Mouse (Mus musculus): Measurements from ENCODE around the gene Cbl. TPM values are rescaled to one million over a fixed set of nuclear protein-coding genes. Genes with fewer than 3 reads are reported as not detected.

Cbl gene
- total RNA-seq, 2 experiments from 2014 or later, result 7.1 to 7.5 TPM

DNA sequence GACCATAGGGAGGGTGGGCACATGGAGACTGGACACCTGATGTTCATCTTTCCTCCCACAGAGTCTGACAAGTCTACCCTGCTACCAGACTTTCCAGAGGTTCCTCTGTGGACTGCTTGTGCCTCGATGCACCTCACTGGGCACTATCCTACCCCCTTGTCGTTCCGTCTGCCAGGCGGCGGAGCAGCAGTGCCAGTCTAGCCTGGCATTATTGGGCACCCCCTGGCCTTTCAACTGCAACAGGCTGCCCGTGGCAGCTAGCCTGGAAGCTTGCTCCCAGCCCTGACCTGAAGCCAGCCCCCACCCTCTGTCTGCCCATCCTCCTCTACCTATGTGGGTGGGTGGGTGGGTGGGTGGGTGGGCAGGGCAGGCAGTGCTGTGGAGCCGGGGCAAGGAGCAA lies 127.7 kb downstream of the Cbl start:
- DNase-seq (ENCODE audit: low spot score), result no peak

DNA sequence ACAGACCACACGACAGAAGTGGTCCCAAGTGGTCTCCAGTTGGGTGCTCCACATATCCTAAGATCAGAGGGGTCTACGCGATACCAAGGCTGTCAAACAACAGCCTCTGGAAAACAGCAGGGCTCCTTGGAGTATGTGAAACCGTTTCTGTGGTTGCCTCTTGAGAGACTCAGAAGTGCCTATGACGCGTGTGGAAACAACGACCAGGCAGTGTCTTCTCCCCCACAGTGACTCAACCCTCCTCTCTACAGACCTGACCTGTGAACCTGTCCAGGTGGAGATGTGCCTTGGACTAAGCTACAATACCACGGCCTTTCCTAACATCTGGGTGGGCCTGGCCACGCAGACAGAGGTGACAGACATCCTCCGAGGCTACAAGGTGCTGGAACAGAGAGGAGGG lies 128.1 kb downstream of the Cbl start:
- DNase-seq (ENCODE audit: low spot score), result no peak

DNA sequence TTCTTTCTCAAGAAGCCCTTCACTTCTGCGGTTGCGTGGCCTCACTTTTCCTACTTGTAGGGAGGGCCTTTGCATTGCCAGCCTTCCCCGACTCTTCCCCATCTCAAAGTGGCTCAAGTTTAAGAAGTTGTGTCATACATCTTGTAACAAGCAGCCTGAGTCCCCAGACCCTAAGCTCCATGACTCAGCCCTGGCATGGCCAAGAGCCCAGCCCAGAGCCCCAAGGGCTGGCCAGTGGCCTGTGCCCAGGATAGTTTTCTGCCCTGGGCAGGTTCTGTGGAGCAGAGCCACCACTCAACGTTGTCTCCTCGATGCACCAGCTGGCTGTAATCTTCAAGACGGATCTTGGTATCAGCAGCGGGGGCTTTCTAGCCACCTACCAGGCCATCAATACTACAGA lies 129.0 kb downstream of the Cbl start:
- peak; percentile 51 for DNase-seq (ENCODE audit: low spot score)

DNA sequence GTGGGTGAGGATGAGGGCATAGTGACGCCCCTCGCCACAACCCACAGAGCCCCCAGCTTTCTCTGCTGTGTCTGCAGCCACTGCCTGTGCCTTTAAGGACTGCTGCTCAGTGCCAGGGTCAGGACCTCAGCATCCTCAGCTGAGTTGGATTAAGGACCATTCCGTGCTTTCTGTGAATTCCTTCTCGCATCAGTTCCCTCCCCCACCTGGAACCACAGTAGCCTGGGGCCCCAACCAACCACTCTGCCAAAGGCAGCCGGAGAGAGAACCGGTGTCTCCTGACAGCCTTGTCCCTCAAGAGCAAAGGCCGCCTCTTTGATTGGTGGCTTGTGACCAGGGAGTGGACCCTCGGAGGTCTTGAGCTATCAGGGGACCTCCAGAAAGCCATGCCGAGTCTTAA lies 132.4 kb downstream of the Cbl start, which contains the start of gene Mfrp:
Gene Mfrp, plus strand, starts transcription at position 240 of the 400 bp plus-strand sequence.
- no peak for DNase-seq (ENCODE audit: low spot score)

DNA sequence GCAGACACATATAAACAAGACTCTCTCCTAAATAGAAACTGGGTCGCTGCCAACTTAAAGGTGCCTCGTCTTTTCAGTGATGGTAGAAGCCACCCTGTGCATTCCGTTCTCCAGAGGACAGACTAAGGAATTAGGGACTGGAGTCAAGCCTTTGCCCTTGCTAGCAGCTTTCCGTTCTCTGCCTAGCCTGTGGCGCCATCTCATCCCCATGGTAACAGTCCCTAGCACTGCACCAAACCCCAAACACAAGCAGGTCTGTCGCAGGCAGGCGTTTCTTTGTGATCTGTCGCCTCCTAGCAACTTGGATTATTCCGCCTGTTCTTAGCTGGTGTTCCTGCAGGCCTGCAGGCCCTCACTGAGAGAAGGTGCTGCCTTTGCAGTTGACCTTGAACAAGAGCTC lies 137.3 kb downstream of the Cbl start:
- no peak for DNase-seq (ENCODE audit: low spot score)

DNA sequence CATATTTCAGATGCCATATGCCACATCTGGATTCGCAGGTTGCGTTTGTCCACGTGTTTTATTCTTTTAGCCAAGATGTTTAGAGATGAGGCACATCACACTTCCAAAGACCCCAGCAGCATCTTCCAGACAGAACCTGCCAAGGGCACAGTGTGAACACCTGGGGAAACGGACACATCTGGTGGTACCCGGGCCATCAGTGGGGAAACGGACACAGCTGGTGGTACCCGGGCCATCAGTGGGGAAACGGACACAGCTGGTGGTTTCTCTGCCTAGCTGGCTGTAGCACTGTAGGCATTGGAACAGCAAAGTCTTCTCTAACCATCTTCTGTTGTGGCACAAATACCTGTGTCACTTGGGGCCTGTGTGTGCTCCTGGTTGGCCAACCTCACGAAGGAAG lies 138.1 kb downstream of the Cbl start:
- DNase-seq (ENCODE audit: low spot score), result no peak

DNA sequence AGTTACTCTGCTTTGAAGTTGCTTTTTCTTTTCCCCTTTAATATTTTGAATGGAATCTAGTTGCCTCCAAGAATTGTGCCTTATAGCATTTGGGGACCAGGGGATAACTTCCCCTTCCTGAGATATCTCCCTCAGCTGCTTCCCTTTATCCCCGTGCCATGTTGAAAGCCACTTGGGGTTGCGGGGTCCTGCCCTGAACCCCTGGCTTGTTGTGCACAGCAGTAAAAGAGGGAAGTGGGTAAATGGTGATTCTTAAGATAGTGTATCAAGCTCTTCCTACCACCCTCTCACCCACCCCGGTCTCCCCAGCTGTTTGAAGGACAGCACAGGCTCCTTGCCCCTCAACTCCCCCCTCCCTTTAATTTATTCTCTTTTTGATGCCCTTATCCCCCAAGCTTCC lies 139.1 kb downstream of the Cbl start:
- no peak for DNase-seq (ENCODE audit: low spot score)

DNA sequence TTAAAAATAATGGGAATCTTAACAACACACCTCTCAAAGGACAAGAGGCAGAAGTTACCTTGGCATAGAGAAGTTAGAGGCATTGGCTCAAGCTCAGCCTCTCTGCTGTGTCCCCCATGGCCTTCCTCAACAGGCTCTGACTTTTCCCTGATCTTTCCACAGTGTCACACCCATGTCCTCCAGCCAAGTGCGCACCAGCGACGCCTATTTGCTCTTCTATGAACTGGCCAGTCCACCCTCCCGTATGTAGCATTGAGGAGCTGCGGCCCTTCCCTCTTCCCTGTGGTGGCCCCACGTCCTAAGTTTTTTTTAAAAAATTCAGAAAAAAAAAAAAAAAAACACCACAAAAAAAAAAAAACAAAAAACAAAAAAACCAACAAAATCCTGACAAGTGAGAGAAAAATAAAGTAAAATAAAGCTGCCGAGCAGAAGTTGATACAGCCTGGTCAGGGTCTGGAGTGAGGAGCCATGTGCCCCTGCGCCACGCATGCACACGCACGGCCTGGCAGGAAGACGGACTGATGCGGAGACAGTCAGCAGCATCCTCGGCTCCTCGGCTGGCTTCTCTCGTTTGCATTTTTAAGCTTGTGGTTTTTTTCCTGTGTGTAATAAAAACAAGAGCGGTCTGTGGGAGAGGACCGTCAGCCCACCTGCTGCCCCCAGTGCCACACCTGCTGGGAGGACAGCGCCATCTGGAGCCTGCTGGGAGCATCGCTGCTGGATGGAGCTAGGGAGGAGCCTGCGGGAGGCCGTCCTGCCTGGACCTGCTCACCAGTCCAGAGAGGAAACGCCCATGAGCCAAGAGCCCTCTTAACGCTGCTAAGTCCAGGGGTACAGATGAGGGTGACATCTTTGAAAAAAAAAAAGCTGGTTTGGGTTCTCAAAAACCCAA lies 140.0 kb downstream of the Cbl start:
- DNase-seq (ENCODE audit: low spot score), result peak; percentile 87

Other genes with a start within 250 kb of the Cbl start
- 10 to 100 TPM in 1 of 2 experiments, 1 to 10 TPM in 1; 7.9 to 10.5 TPM for gene Thy1, start 190.7 kb downstream of the Cbl start, total RNA-seq (2021)
- gene Usp2, start 167.0 kb downstream of the Cbl start, total RNA-seq (2021), result 100 to 1,000 TPM; 125 to 221 TPM
- not detected for gene Mfrp, start 132.3 kb downstream of the Cbl start, total RNA-seq (2021)
- 1 to 10 TPM; 3.9 to 5.4 TPM for gene C1qtnf5, start 126.8 kb downstream of the Cbl start, total RNA-seq (2021)
- 1 to 10 TPM in 1 of 2 experiments, under 1 TPM in 1; 0.43 to 1.9 TPM for gene Gm49380, start 120.5 kb downstream of the Cbl start, total RNA-seq (2021)
- 1 to 10 TPM; 1.5 to 3.0 TPM for gene Rnf26, start 120.5 kb downstream of the Cbl start, total RNA-seq (2021)
- gene Mcam, start 99.6 kb downstream of the Cbl start, total RNA-seq (2021), result 10 to 100 TPM; 19.8 to 32.9 TPM
- not detected for gene Ccdc153, start 6.6 kb upstream of the Cbl start, total RNA-seq (2021)
- gene Pdzd3, start 17.4 kb upstream of the Cbl start, total RNA-seq (2021), result 1 to 10 TPM; 1.1 to 1.4 TPM
- 10 to 100 TPM; 21.7 to 21.8 TPM for gene Nlrx1, start 34.5 kb upstream of the Cbl start, total RNA-seq (2021)
- gene Abcg4, start 54.6 kb upstream of the Cbl start, total RNA-seq (2021), result under 1 TPM; 0.32 to 0.59 TPM
- gene Hinfp, start 71.6 kb upstream of the Cbl start, total RNA-seq (2021), result 1 to 10 TPM; 5.2 TPM
- 10 to 100 TPM; 14.1 to 14.8 TPM for gene C2cd2l, start 86.2 kb upstream of the Cbl start, total RNA-seq (2021)
- 10 to 100 TPM; 13.2 to 13.4 TPM for gene Dpagt1, start 92.0 kb upstream of the Cbl start, total RNA-seq (2021)
- gene H2afx, start 100.6 kb upstream of the Cbl start, total RNA-seq (2021), result 10 to 100 TPM in 1 of 2 experiments, 1 to 10 TPM in 1; 7.8 to 10.4 TPM
- 10 to 100 TPM; 20.8 to 24.7 TPM for gene Hmbs, start 110.2 kb upstream of the Cbl start, total RNA-seq (2021)
- gene Vps11, start 127.6 kb upstream of the Cbl start, total RNA-seq (2021), result 10 to 100 TPM; 17.7 to 17.8 TPM
- 10 to 100 TPM; 23.0 to 25.0 TPM for gene Hyou1, start 145.4 kb upstream of the Cbl start, total RNA-seq (2021)
- 100 to 1,000 TPM in 1 of 2 experiments, 10 to 100 TPM in 1; 86.0 to 147 TPM for gene Slc37a4, start 162.8 kb upstream of the Cbl start, total RNA-seq (2021)
- gene Rps25, start 173.1 kb upstream of the Cbl start, total RNA-seq (2021), result 100 to 1,000 TPM; 772 to 880 TPM
- 10 to 100 TPM; 16.9 to 20.4 TPM for gene Trappc4, start 173.6 kb upstream of the Cbl start, total RNA-seq (2021)
- 1 to 10 TPM; 3.5 to 4.1 TPM for gene Ccdc84, start 184.5 kb upstream of the Cbl start, total RNA-seq (2021)
- gene Foxr1, start 207.1 kb upstream of the Cbl start, total RNA-seq (2021), result not detected
- gene Upk2, start 220.9 kb upstream of the Cbl start, total RNA-seq (2021), result under 1 TPM; 0.43 to 0.83 TPM
- 10 to 100 TPM; 36.0 to 36.6 TPM for gene Bcl9l, start 248.8 kb upstream of the Cbl start, total RNA-seq (2021)